9 mouse cellular contexts compared by ENCODE assay signal in genomic region chr6:58770654-58771218, GRCm38 (mm10).
DNase-seq lines count a peak whose midpoint lies in the region; ATAC-seq lines count a peak whose summit lies in the region.
"Had no signal": no experiment of that assay in that cellular context is flagged by ENCODE, and none has a peak within 500 bp of the region (broad histone marks: within the 10 kb centered on the region; RNA-seq: fewer than 3 reads in every experiment).

No protein-coding gene starts in this region.

- no peak overlapping the region for H3K4me2 ChIP-seq in liver, embryonic 12.5 days
- H3K4me2 ChIP-seq in forebrain, embryonic 16.5 days (ENCODE audit: low read length): no peak overlapping the region
- no peak overlapping the region for H3K4me2 ChIP-seq in midbrain, embryonic 14.5 days (ENCODE audit: low read length)
- H3K4me2 ChIP-seq: embryonic facial prominence, embryonic 12.5 days had no signal

- H3K27me3 ChIP-seq in liver, embryonic 12.5 days (replicated peaks): no peaks in the 10 kb centered on the region
- H3K27me3 ChIP-seq in forebrain, embryonic 16.5 days (replicated peaks; ENCODE audit: control insufficient read depth, insufficient read depth, low read length): no peaks in the 10 kb centered on the region
- H3K27me3 ChIP-seq in midbrain, embryonic 14.5 days (ENCODE audit: control insufficient read depth, insufficient read depth, low read length): no peaks in the 10 kb centered on the region
- H3K27me3 ChIP-seq: embryonic facial prominence, embryonic 12.5 days had no signal

- H3K9ac ChIP-seq in liver, embryonic 12.5 days: no peak overlapping the region
- H3K9ac ChIP-seq in forebrain, embryonic 16.5 days (replicated peaks; ENCODE audit: low read depth, low read length): no peak overlapping the region
- H3K9ac ChIP-seq in midbrain, embryonic 14.5 days (replicated peaks; ENCODE audit: low read length): no peak overlapping the region
- H3K9ac ChIP-seq: embryonic facial prominence, embryonic 12.5 days had no signal

- WGBS in liver, embryonic 12.5 days (ENCODE audit: insufficient replicate concordance): 17% methylated on average over 8 of the region's 8 CpGs
- 19% methylated on average over 8 of the region's 8 CpGs for WGBS in forebrain, embryonic 16.5 days
- WGBS in midbrain, embryonic 14.5 days: 22% methylated on average over 8 of the region's 8 CpGs

- no peaks in the 10 kb centered on the region for H3K36me3 ChIP-seq in liver, embryonic 12.5 days
- no peaks in the 10 kb centered on the region for H3K36me3 ChIP-seq in forebrain, embryonic 16.5 days (ENCODE audit: control insufficient read depth, insufficient read depth)
- H3K36me3 ChIP-seq in midbrain, embryonic 14.5 days (ENCODE audit: control insufficient read depth, insufficient read depth, low read length): no peaks in the 10 kb centered on the region
- H3K36me3 ChIP-seq: embryonic facial prominence, embryonic 12.5 days had no signal

- no peak overlapping the region for H3K4me3 ChIP-seq in liver, embryonic 12.5 days
- H3K4me3 ChIP-seq in forebrain, embryonic 16.5 days (replicated peaks; ENCODE audit: low read length): no peak overlapping the region
- H3K4me3 ChIP-seq in midbrain, embryonic 14.5 days (replicated peaks; ENCODE audit: low read depth, low read length): no peak overlapping the region
- H3K4me3 ChIP-seq: embryonic facial prominence, embryonic 12.5 days had no signal

- no peak overlapping the region for H3K27ac ChIP-seq in liver, embryonic 12.5 days
- H3K27ac ChIP-seq in forebrain, embryonic 16.5 days (ENCODE audit: low read length): no peak overlapping the region
- H3K27ac ChIP-seq in midbrain, embryonic 14.5 days (replicated peaks; ENCODE audit: low read depth, low read length): no peak overlapping the region
- H3K27ac ChIP-seq: embryonic facial prominence, embryonic 12.5 days had no signal

- no peak for ATAC-seq in liver, embryonic 12.5 days
- peak; percentile 77 for ATAC-seq in forebrain, embryonic 16.5 days
- ATAC-seq in midbrain, embryonic 14.5 days (ENCODE audit: low FRiP score, low TSS enrichment): peak; percentile 24; the same call in 1 of the 2 replicates

- intact Hi-C loops in left cerebral cortex, postnatal 10 days (cut with DNase I): loop anchor here (2.0 to 10.0 kb wide), 3 partner anchors 168 to 414 kb away; no protein-coding TSS in a partner anchor

- H3K9me3 ChIP-seq in liver, embryonic 12.5 days (replicated peaks): no peaks in the 10 kb centered on the region
- no peaks in the 10 kb centered on the region for H3K9me3 ChIP-seq in forebrain, embryonic 16.5 days (ENCODE audit: control insufficient read depth, low read length)
- no peaks in the 10 kb centered on the region for H3K9me3 ChIP-seq in midbrain, embryonic 14.5 days (ENCODE audit: control insufficient read depth, low read length)
- H3K9me3 ChIP-seq: embryonic facial prominence, embryonic 12.5 days had no signal

- H3K4me1 ChIP-seq in liver, embryonic 12.5 days: no peaks in the 10 kb centered on the region
- no peaks in the 10 kb centered on the region for H3K4me1 ChIP-seq in forebrain, embryonic 16.5 days (replicated peaks; ENCODE audit: control insufficient read depth, insufficient read depth, low read length)
- H3K4me1 ChIP-seq in midbrain, embryonic 14.5 days (ENCODE audit: control insufficient read depth, insufficient read depth, low read length): no peaks in the 10 kb centered on the region
- H3K4me1 ChIP-seq: embryonic facial prominence, embryonic 12.5 days had no signal

- DNase-seq in liver: peak; percentile 68
- peak; percentile 12 for DNase-seq in cerebellum, adult 11-12 months
- DNase-seq in hindlimb bud, embryonic 11.5 days (ENCODE audit: extremely low spot score, low read depth, low spot score): peak; percentile 44
- peak; percentile 41 to 64 for DNase-seq in left cerebral cortex, postnatal 10 days (ENCODE audit: extremely low spot score in 1 of 2, low spot score in 2 of 2)
- DNase-seq in midbrain, embryonic 14.5 days: peak; percentile 88
- DNase-seq in spleen, postnatal 36 days (ENCODE audit: low spot score in 2 of 2): peak; percentile 15 to 36

Comparison
In these comparisons a context has a peak if more than half of its experiments do, and no peak if none do; other contexts are left out.
1. DNase-seq: peak in every context shown above with its lines; median percentile 88 in midbrain, embryonic 14.5 days; 68 in liver; 52 in left cerebral cortex, postnatal 10 days; 44 in hindlimb bud, embryonic 11.5 days; 26 in spleen, postnatal 36 days; 12 in cerebellum, adult 11-12 months.